Mouse (Mus musculus): Measurements from ENCODE around the gene H2-M10.3.
"Not testable (repeated sequence)": the region's sequence is repeated elsewhere in the genome, so short reads cannot be mapped to it uniquely, and the experiment has no call there.

The H2-M10.3 gene

DNA sequence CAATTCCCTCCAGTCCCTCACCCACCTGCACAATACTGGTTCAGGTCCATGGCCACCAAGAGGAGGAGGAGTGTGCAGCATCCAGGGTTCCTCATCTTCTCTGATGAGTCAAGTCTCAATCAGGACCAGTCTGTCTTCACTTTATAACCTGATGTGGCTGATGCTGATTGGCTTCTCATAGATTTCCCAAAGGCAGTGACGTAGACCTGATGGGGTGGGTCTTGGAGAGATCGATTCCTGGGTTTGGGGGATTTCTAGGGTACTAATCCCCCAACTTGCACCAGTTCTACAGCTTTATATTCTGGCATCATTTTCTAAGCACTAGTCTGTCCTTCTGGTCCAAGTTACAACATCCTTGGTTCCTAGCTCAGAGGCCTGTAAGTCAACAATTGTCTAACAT, at the start of gene H2-M10.3:
TSS of gene H2-M10.3 (minus strand) at position 101 of the 400 bp plus-strand sequence.
- not testable (repeated sequence) for DNase-seq (ENCODE audit: low spot score)

DNA sequence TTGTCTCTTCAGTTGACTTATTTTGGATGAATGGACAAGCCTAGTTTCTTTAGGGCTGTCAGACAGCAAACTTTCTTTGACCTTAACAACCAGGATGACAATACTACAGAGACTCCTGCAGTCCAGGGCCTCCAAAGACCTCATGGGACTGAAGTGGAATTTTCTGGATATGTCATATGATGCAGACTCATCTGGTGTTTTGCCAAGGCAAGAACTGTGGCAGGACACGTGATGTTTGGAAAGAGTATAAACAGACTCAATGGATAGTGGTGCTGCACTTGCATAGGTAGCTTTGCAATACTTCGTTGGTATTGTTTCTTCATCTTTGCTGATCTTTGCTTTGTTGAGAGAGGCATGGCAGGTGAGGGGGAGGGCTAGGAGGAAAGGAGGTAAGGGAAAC, 49.2 kb upstream of the H2-M10.3 start:
- DNase-seq (ENCODE audit: low spot score) = no peak

DNA sequence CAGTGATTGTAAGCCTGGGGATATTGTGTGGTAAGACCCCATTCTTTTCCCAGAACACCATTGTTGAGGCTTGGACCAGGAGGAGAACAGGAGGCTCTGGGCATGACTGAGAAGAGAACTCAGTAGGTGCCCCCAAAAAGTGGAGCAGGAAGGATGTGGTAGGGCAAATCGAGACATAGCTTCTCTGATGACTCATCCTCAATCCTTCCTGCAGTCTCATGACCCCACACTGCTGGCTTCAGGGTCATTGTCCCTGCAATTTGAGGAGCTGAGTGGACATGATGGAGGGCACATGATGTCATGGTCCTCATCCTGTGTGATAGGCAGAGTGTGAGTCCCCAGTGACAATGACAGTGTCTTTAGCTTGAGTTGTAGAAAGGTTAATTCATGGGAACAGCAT, 47.2 kb upstream of the H2-M10.3 start:
- DNase-seq (ENCODE audit: low spot score) = no peak

DNA sequence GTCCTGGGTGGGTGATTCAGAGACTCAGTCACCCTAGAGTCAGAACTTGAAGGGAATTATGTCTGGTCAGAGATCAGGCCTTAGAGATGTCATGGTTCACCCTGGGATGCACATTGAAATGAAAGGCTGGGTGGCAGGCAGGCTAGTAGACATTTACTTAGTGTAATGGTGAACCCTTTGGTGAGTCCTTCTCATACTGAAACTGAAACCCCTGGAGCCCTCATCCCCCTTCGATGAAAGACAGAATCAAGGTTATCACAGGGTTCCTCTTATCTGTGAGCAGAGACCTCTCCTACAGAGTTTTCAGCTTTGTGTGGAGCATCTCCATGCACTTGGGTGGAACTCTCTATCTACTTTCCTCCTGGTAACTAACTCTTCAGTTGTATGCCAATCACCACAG, 46.1 kb upstream of the H2-M10.3 start:
- DNase-seq (ENCODE audit: low spot score) = no peak

- DNase-seq (ENCODE audit: low spot score) = no peak
Measured at GRCm38 (mm10) chr17:36389907-36390306, 21.7 kb upstream of the H2-M10.3 start.

- not testable (repeated sequence) for DNase-seq (ENCODE audit: low spot score)
Measured at GRCm38 (mm10) chr17:36362404-36362803, 5.8 kb downstream of the H2-M10.3 start.

- DNase-seq (ENCODE audit: low spot score) = peak; percentile 3
Measured at GRCm38 (mm10) chr17:36357512-36357911, 10.7 kb downstream of the H2-M10.3 start.

DNA sequence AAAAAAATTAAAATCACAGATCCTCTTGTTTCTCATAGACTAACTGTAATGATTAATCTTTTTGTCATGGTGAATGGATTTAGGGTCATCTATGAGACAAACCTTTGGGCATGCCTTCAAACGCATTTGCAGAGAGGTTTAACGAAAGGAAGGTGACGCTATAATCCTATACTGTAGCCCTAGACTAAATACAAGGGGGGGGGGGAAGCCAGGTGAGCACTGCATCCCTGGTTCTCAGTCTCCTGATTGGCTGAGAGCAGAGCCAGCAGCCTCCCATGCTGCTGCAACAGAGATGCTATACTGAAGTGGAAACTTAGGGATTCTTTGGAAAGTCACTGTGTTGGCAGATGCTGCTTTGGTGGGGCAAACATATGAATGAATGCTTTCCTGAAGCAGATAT, 12.5 kb downstream of the H2-M10.3 start:
- no peak for DNase-seq (ENCODE audit: low spot score)

DNA sequence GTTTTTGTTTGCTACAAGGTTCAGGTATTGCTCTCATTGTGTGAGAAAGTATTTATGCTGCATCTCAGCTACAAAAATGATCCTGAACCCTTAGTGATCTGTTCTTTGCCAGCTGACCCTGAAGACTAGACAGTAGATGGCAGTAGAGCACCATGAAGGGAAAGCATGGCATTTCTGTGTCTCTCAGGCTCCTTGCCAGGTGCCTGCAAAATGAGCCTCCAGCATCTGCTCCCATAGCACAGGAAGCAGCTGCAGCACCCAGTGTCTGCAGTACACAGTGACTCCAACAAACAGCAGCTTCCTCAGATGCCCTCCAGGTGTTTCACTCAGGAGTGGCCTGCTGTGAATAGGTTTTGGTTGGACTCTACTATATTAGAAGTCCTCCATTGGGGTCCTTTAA, 12.9 kb downstream of the H2-M10.3 start:
- DNase-seq (ENCODE audit: low spot score) = not testable (repeated sequence)

DNA sequence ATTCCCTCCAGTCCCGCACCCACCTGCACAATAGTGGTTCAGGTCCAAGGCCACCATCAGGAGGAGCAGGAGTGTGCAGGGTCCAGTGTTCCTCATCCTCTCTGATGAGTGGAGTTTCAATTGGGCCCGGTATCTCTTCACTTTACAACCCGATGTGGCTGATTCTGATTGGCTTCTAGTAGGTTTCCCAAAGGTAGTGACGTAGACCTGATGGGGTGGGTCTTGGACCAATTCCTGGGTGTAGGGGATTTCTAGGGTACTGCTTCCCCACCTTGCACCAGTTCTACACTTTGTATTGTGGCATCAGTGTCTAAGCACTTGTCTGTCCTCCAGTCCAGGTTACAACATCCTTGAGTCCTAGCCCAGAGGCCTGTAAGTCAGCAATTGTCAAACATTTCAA, 42.2 kb downstream of the H2-M10.3 start, which contains the start of gene H2-M10.1:
TSS of gene H2-M10.1 (minus strand) at position 101 of the 400 bp plus-strand sequence.
- DNase-seq (ENCODE audit: low spot score) = no peak

GRCm38 (mm10) chr17:36315689-36316253, 52.4 kb downstream of the H2-M10.3 start:
- DNase-seq (ENCODE audit: low spot score) = no peak

GRCm38 (mm10) chr17:36315041-36315688, 53.1 kb downstream of the H2-M10.3 start:
- DNase-seq (ENCODE audit: low spot score) = peak; percentile 13
